Mouse (Mus musculus): Measurements from ENCODE around the gene Gm6899.

GRCm38 (mm10) chr11:26597761-26598160, 4.7 kb downstream of the Gm6899 start:
- TF ChIP-seq MAFK (IDR thresholded peaks at IDR 0.05; ENCODE audit: insufficient read depth, low read depth, low read length) (no peak), HCFC1 (IDR thresholded peaks at IDR 0.05; ENCODE audit: borderline replicate concordance, insufficient read depth, low read length) (no peak), CHD2 (IDR thresholded peaks at IDR 0.05; ENCODE audit: low read depth, low read length) (no peak), ZNF384 (IDR thresholded peaks at IDR 0.05; ENCODE audit: low read depth, low read length) (no peak), ZC3H11A (IDR thresholded peaks at IDR 0.05; ENCODE audit: borderline replicate concordance, low read depth, low read length) (no peak)

All from ES-E14 (cell line).